Mouse (Mus musculus) heart, adult 2 months (tissue): ENCODE measurements around the gene Tarbp2.

Source experiments
- EP300 ChIP-seq: fragments of 200-500 bp; IDR thresholded peaks from 2 replicates; pipeline ENCODE4 v1.6.1; 2011; ENCODE audit warnings: low read depth, low read length, control low read depth; ENCODE audit not compliant: insufficient read depth
- POLR2A ChIP-seq: fragments of 200-500 bp; IDR thresholded peaks from 2 replicates; pipeline ENCODE4 v1.6.1; 2011; ENCODE audit warnings: mild to moderate bottlenecking, low read depth, low read length, control low read depth; ENCODE audit not compliant: insufficient read depth

DNA sequence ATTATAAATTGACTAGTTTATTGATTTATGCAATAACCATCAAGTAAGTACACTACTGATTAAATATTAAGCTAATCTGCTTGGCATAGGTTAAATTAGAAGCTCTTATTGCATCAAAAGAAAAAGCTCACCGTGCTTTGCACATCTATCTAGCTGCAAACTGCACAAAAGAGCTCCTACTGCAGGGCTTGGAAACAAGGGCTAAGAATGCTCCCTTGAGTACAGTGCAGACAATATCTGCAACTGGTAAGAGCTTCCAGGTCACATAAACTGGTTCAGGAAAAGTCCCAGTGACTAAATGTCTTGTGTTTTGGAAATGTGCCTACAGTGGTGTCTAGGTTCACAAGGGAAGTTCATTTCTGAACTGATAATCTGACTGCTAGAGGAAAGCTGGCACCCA is 44.5 kb downstream of the Tarbp2 start:
- TF ChIP-seq EP300 (no peak), POLR2A (no peak)
